Mouse (Mus musculus): ENCODE measurements around the gene Fbxw10.

DNA sequence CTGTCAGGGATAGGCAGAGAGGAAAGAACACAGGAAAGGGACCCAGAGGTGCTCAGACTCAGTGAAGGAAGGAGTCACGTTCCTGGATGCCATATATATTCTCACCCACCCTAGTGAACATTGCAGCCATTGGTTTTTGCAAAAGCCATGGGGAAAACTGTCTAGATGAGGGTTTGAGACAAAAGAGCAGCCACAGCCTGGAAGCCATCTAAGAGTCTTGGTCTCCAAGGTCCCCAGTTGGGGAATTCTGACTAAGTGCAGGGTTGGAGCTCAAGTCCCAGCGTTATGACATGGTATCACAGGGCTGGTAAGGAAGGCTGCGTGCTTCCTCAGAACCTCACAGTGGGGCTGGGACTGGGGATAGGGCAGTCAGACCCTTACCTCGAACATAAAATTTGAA is 18.7 kb downstream of the Fbxw10 start:
- TF ChIP-seq GATA1 (IDR thresholded peaks at IDR 0.05; ENCODE audit: borderline replicate concordance, low read length): no peak
- no peak for TF ChIP-seq FLI1 (IDR thresholded peaks at IDR 0.05; ENCODE audit: low read length)
